Mouse (Mus musculus) layer of hippocampus, adult 2 months (tissue): Measurements from ENCODE around the gene Alg13. TPM values are rescaled to one million over a fixed set of nuclear protein-coding genes. Genes with fewer than 3 reads are reported as not detected.

Experiments used
- DNase-seq, 2 experiments: peaks; one replicate each; pipeline ENCODE4 v3.0.0; 2022; ENCODE audit warnings: low spot score in 2 of 2
- H3K27ac ChIP-seq: fragments of 200-600 bp; 2 replicates; pipeline ENCODE4 v1.8.1; 2022
- H3K4me3 ChIP-seq: fragments of 200-600 bp; 2 replicates; pipeline ENCODE4 v1.8.1; 2022; ENCODE audit warnings: mild to moderate bottlenecking
- CTCF ChIP-seq: fragments of 200-600 bp; conservative IDR thresholded peaks from 2 replicates; pipeline ENCODE4 v1.8.1; 2022; ENCODE audit warnings: antibody characterized with exemption, mild to moderate bottlenecking, moderate library complexity
- microRNA-seq, 2 experiments: library from miRNA; unstranded; fragments of <30 nt; microRNA quantifications; one replicate each; pipeline ENCODE4 v1.2.0; 2021
- total RNA-seq, 2 experiments: library from RNA; stranded (reverse); gene quantifications; 2 replicates each; pipeline ENCODE4 v1.2.3; 2021

Alg13 gene
- total RNA-seq, 2 experiments from 2014 or later: 10.0 to 10.5 TPM

DNA sequence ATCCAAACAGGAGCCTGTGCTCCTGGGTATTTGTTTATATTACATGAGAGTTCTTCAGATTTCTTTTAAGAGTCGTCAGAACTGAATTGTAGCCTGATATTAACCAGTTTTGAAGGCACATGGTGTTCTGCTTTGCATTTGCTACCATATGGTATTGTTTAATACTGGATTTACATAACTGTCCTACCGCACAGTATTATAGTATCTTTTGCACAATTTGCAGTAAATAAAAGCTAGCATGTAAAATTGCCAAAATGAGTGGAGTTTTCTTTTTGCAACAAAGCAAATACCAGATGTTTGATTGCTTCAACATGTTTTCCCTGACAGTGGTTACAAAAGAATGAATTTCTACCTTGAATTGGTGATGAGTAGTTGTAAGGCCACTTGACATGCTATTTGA lies 56.6 kb downstream of the Alg13 start:
- TF ChIP-seq CTCF: no peak
- Histone ChIP-seq H3K4me3 (no peak overlapping the region), H3K27ac (no peak overlapping the region)
- no peak for DNase-seq

- DNase-seq: peak; percentile 53 to 67
- Histone ChIP-seq H3K27ac (no peak overlapping the region), H3K4me3 (no peak overlapping the region)
- TF ChIP-seq CTCF: peak; percentile 86
Observed at GRCm38 (mm10) chrX:144403526-144403925, 85.9 kb downstream of the Alg13 start.

DNA sequence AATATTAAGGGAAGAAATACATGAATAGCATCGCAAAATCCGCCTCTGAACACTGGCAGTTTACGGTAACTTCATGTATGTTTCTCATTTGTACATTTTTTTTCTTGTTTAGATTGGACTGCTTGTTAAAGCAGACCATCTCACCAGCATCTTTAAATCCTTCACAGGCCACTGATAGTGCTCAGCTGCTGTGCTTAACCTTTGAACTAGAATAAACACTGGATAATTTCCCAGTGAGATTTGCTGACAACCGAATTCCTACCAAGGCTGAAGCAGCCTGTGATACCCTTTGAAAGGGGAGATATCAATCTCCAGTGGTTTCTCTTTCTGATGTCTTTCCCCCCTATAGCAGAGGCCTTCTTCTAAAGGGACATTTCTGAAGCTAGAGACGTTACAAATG lies 90.4 kb downstream of the Alg13 start:
- TF ChIP-seq CTCF: no peak
- H3K4me3 ChIP-seq: no peak overlapping the region
- no peak overlapping the region for H3K27ac ChIP-seq
- no peak for DNase-seq

- no peak for TF ChIP-seq CTCF
- Histone ChIP-seq H3K27ac (no peak overlapping the region), H3K4me3 (no peak overlapping the region)
- DNase-seq: no peak
Observed at GRCm38 (mm10) chrX:144420259-144420658, 102.7 kb downstream of the Alg13 start.

GRCm38 (mm10) chrX:144421091-144421490 lies 103.5 kb downstream of the Alg13 start:
- H3K4me3 ChIP-seq: no peak overlapping the region
- no peak for TF ChIP-seq CTCF
- DNase-seq: no peak
- H3K27ac ChIP-seq: no peak overlapping the region

- no peak for TF ChIP-seq CTCF
- H3K4me3 ChIP-seq: no peak overlapping the region
- H3K27ac ChIP-seq: no peak overlapping the region
- no peak for DNase-seq
Observed at GRCm38 (mm10) chrX:144423848-144424247, 106.2 kb downstream of the Alg13 start.

Small RNAs within 50 kb of the gene (microRNA-seq; reads per million reads assigned to microRNA genes)
- 0 reads per million in 2 experiments for gene Mir680-2

Other genes starting within 250 kb of the Alg13 start
- gene A730046J19Rik, start 164.1 kb upstream of the Alg13 start, total RNA-seq: under 1 TPM; 0.08 to 0.22 TPM
- gene Trpc5os, start 138.8 kb downstream of the Alg13 start, total RNA-seq: not detected